Mouse (Mus musculus): ENCODE measurements at regions not wholly inside any gene's neighbourhood (a gene's known extent, or its start where the extent isn't known, plus 50 kb on each side); places are given as distances from the start of the nearest gene placed in this dataset.

- TF ChIP-seq CTCF (IDR thresholded peaks at IDR 0.05; ENCODE audit: extremely low read depth, insufficient read depth, low read length) (no peak), POLR2A (IDR thresholded peaks at IDR 0.05; ENCODE audit: extremely low read depth, insufficient read depth, low read length) (no peak)
- Histone ChIP-seq H3K4me3 (ENCODE audit: insufficient read depth, low read length) (no peak overlapping the region), H3K4me1 (ENCODE audit: control insufficient read depth, insufficient read depth, low read length) (no peaks in the 10 kb centered on the region), H3K27ac (ENCODE audit: insufficient read depth, low read length) (no peak overlapping the region)
These were observed 167.5 kb downstream of the Fam84a start for GRCm38 (mm10) chr12:13984396-13984776.

GRCm38 (mm10) chr12:13983631-13984395 is 168.0 kb downstream of the Fam84a start:
- no peak for TF ChIP-seq CTCF (IDR thresholded peaks at IDR 0.05; ENCODE audit: extremely low read depth, insufficient read depth, low read length)
- TF ChIP-seq POLR2A (IDR thresholded peaks at IDR 0.05; ENCODE audit: extremely low read depth, insufficient read depth, low read length), result no peak
- no peak overlapping the region for H3K27ac ChIP-seq (ENCODE audit: insufficient read depth, low read length)
- H3K4me3 ChIP-seq (ENCODE audit: insufficient read depth, low read length), result no peak overlapping the region
- H3K4me1 ChIP-seq (ENCODE audit: control insufficient read depth, insufficient read depth, low read length), result no peaks in the 10 kb centered on the region

- no peaks in the 10 kb centered on the region for H3K4me1 ChIP-seq (ENCODE audit: control insufficient read depth, insufficient read depth, low read length)
- no peak overlapping the region for H3K27ac ChIP-seq (ENCODE audit: insufficient read depth, low read length)
- H3K4me3 ChIP-seq (ENCODE audit: insufficient read depth, low read length), result no peak overlapping the region
- TF ChIP-seq CTCF (IDR thresholded peaks at IDR 0.05; ENCODE audit: extremely low read depth, insufficient read depth, low read length) (no peak), POLR2A (IDR thresholded peaks at IDR 0.05; ENCODE audit: extremely low read depth, insufficient read depth, low read length) (no peak)
These were observed 187.3 kb downstream of the Fam84a start for GRCm38 (mm10) chr12:13964537-13964936.

- TF ChIP-seq POLR2A (IDR thresholded peaks at IDR 0.05; ENCODE audit: extremely low read depth, insufficient read depth, low read length) (no peak), CTCF (IDR thresholded peaks at IDR 0.05; ENCODE audit: extremely low read depth, insufficient read depth, low read length) (no peak)
- no peak overlapping the region for H3K4me3 ChIP-seq (ENCODE audit: insufficient read depth, low read length)
- H3K4me1 ChIP-seq (ENCODE audit: control insufficient read depth, insufficient read depth, low read length), result no peaks in the 10 kb centered on the region
- no peak overlapping the region for H3K27ac ChIP-seq (ENCODE audit: insufficient read depth, low read length)
These were observed 212.4 kb downstream of the Fam84a start for GRCm38 (mm10) chr12:13939494-13939893.

- no peak for TF ChIP-seq POLR2A (IDR thresholded peaks at IDR 0.05; ENCODE audit: extremely low read depth, insufficient read depth, low read length)
- TF ChIP-seq CTCF (IDR thresholded peaks at IDR 0.05; ENCODE audit: extremely low read depth, insufficient read depth, low read length), result no peak
- H3K4me1 ChIP-seq (ENCODE audit: control insufficient read depth, insufficient read depth, low read length), result no peaks in the 10 kb centered on the region
- no peak overlapping the region for H3K27ac ChIP-seq (ENCODE audit: insufficient read depth, low read length)
- H3K4me3 ChIP-seq (ENCODE audit: insufficient read depth, low read length), result no peak overlapping the region
These were observed 230.8 kb downstream of the Fam84a start for GRCm38 (mm10) chr12:13921066-13921465.

GRCm38 (mm10) chr12:13883317-13883716 is 268.5 kb downstream of the Fam84a start:
- no peaks in the 10 kb centered on the region for H3K4me1 ChIP-seq (ENCODE audit: control insufficient read depth, insufficient read depth, low read length)
- no peak for TF ChIP-seq POLR2A (IDR thresholded peaks at IDR 0.05; ENCODE audit: extremely low read depth, insufficient read depth, low read length)
- TF ChIP-seq CTCF (IDR thresholded peaks at IDR 0.05; ENCODE audit: extremely low read depth, insufficient read depth, low read length), result no peak
- H3K27ac ChIP-seq (ENCODE audit: insufficient read depth, low read length), result no peak overlapping the region
- H3K4me3 ChIP-seq (ENCODE audit: insufficient read depth, low read length), result no peak overlapping the region

GRCm38 (mm10) chr12:13869161-13869560 is 282.7 kb downstream of the Fam84a start:
- no peaks in the 10 kb centered on the region for H3K4me1 ChIP-seq (ENCODE audit: control insufficient read depth, insufficient read depth, low read length)
- H3K4me3 ChIP-seq (ENCODE audit: insufficient read depth, low read length), result no peak overlapping the region
- TF ChIP-seq CTCF (IDR thresholded peaks at IDR 0.05; ENCODE audit: extremely low read depth, insufficient read depth, low read length), result no peak
- no peak for TF ChIP-seq POLR2A (IDR thresholded peaks at IDR 0.05; ENCODE audit: extremely low read depth, insufficient read depth, low read length)
- H3K27ac ChIP-seq (ENCODE audit: insufficient read depth, low read length), result no peak overlapping the region

GRCm38 (mm10) chr12:13861226-13861625 is 290.6 kb downstream of the Fam84a start:
- H3K4me3 ChIP-seq (ENCODE audit: insufficient read depth, low read length), result no peak overlapping the region
- H3K27ac ChIP-seq (ENCODE audit: insufficient read depth, low read length), result peak overlapping the region; percentile 6; the same call in 1 of the 2 replicates
- H3K4me1 ChIP-seq (ENCODE audit: control insufficient read depth, insufficient read depth, low read length), result peaks cover 2% of the 10 kb centered on the region; the same call in 1 of the 2 replicates
- no peak for TF ChIP-seq CTCF (IDR thresholded peaks at IDR 0.05; ENCODE audit: extremely low read depth, insufficient read depth, low read length)

- peak; percentile 47; the same call in 1 of the 2 replicates for TF ChIP-seq CTCF (IDR thresholded peaks at IDR 0.05; ENCODE audit: extremely low read depth, insufficient read depth, low read length)
- no peak for TF ChIP-seq POLR2A (IDR thresholded peaks at IDR 0.05; ENCODE audit: extremely low read depth, insufficient read depth, low read length)
- no peak overlapping the region for H3K4me3 ChIP-seq (ENCODE audit: insufficient read depth, low read length)
- no peak overlapping the region for H3K27ac ChIP-seq (ENCODE audit: insufficient read depth, low read length)
- no peaks in the 10 kb centered on the region for H3K4me1 ChIP-seq (ENCODE audit: control insufficient read depth, insufficient read depth, low read length)
These were observed 307.0 kb downstream of the Fam84a start for GRCm38 (mm10) chr12:13844532-13845485.

Measured in cortical plate, adult 2 months (tissue).